Mouse (Mus musculus): Measurements from ENCODE around the gene Tex9.
"Not testable (repeated sequence)": the region's sequence is repeated elsewhere in the genome, so short reads cannot be mapped to it uniquely, and the experiment has no call there.

The Tex9 gene

GRCm38 (mm10) chr9:72488523-72488922 lies 3.5 kb downstream of the Tex9 start:
- no peak for DNase-seq (ENCODE audit: extremely low spot score, low read depth, low spot score)

- DNase-seq (ENCODE audit: extremely low spot score, low read depth, low spot score), result no peak
Observed at GRCm38 (mm10) chr9:72479276-72479675, 12.7 kb downstream of the Tex9 start.

- DNase-seq (ENCODE audit: extremely low spot score, low read depth, low spot score), result no peak
Observed at GRCm38 (mm10) chr9:72477306-72477705, 14.7 kb downstream of the Tex9 start.

- DNase-seq (ENCODE audit: extremely low spot score, low read depth, low spot score), result no peak
Observed at GRCm38 (mm10) chr9:72475511-72475910, 16.5 kb downstream of the Tex9 start.

DNA sequence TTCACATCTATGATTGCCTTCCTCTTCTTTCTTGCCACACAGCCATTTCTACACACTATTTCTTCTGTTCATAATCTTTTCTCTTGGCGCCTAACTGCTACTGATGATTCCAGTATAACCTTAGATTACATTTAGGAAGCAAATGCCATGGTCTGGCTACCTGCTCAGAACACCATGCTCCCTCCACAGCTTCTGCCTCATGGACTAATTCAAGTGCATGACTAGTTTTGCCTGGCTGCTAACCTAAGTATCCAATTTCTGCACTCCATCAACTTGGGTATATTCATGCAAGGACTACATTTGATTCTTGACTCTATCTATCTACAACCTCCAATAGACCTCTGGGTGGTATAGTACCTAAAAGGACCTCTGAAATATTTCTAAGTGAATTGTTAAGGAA lies 22.2 kb downstream of the Tex9 start:
- DNase-seq (ENCODE audit: extremely low spot score, low read depth, low spot score), result no peak

DNA sequence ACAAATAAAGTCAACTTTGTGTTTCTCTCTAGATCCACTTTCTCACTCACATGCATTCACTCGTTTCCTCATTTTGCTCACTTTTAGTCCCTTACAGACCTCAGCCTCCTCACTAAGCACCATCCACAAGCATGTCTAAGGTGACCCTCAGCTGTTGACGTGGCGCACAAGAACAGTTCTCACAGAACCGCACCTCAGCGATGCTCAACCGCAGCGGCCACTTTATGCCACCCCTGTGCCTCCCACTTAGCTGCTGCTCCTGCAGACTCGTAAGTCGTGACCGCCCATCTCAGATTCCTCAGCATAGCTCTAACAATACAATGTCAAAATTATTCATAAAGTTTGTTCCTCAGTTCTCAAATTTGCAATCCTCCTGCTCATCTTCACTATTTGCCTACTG lies 23.4 kb downstream of the Tex9 start:
- no peak for DNase-seq (ENCODE audit: extremely low spot score, low read depth, low spot score)

- no peak for DNase-seq (ENCODE audit: extremely low spot score, low read depth, low spot score)
Observed at GRCm38 (mm10) chr9:72467551-72468407, 24.2 kb downstream of the Tex9 start.

- no peak for DNase-seq (ENCODE audit: extremely low spot score, low read depth, low spot score)
Observed at GRCm38 (mm10) chr9:72465754-72466181, 26.2 kb downstream of the Tex9 start.

DNA sequence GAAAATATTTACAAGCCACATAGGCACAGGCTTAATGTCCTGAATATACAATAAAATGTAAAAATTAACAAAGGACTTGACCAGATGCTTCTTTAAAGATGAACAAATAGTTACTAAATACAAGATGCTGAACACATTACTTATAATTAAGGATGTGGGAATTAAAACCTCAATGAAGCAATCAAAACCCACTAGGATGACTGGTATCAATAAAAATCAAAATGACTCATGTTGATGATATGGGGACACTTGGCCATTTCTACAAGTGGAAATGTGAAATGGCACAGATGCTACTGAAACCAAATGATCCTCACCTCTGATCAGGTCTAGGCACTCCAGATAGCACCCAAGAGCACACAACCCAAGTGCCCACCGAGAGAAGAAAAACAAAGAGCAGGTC lies 27.2 kb downstream of the Tex9 start:
- DNase-seq (ENCODE audit: extremely low spot score, low read depth, low spot score), result no peak

- DNase-seq (ENCODE audit: extremely low spot score, low read depth, low spot score), result no peak
Observed at GRCm38 (mm10) chr9:72462427-72462826, 29.6 kb downstream of the Tex9 start.

GRCm38 (mm10) chr9:72460767-72461166 lies 31.2 kb downstream of the Tex9 start:
- DNase-seq (ENCODE audit: extremely low spot score, low read depth, low spot score), result no peak

GRCm38 (mm10) chr9:72459703-72460102 lies 32.3 kb downstream of the Tex9 start:
- DNase-seq (ENCODE audit: extremely low spot score, low read depth, low spot score), result no peak

GRCm38 (mm10) chr9:72458233-72458632 lies 33.8 kb downstream of the Tex9 start:
- no peak for DNase-seq (ENCODE audit: extremely low spot score, low read depth, low spot score)

- DNase-seq (ENCODE audit: extremely low spot score, low read depth, low spot score), result no peak
Observed at GRCm38 (mm10) chr9:72456374-72456773, 35.6 kb downstream of the Tex9 start.

DNA sequence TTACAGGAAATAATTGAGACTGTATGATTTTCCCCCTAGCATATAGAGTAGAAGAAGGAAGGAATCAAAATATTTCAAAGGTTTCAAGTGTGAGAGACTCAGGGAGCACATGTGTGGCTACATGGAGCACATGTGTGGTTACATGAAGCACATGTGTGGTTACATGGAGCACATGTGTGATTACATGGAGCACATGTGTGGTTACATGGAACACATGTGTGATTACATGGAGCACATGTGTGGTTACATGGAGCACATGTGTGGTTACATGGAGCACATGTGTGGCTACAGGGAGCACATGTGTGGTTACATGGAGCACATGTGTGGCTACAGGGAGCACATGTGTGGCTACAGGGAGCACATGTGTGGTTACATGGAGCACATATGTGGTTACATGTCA lies 37.7 kb downstream of the Tex9 start:
- not testable (repeated sequence) for DNase-seq (ENCODE audit: extremely low spot score, low read depth, low spot score)

DNA sequence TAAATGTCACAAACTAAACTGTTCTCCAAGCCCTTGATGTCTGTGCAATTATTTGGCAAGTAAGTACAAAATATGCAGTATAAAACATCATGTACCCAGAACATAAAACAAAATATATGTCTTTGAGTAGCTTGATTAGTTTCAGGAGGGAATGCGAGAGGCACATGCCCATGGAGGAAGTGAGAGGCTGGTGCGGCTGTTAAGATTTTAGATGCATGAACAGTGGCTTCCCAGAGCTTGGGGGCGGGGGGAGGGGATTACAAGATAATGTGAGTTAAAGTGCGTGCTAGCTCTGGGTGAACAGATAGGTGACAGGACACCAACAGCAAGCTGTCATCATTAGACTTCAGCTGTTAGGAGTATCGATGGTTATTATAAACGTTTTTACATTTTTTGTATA lies 40.9 kb downstream of the Tex9 start:
- no peak for DNase-seq (ENCODE audit: extremely low spot score, low read depth, low spot score)

GRCm38 (mm10) chr9:72450363-72450762 lies 41.6 kb downstream of the Tex9 start:
- DNase-seq (ENCODE audit: extremely low spot score, low read depth, low spot score), result no peak

DNA sequence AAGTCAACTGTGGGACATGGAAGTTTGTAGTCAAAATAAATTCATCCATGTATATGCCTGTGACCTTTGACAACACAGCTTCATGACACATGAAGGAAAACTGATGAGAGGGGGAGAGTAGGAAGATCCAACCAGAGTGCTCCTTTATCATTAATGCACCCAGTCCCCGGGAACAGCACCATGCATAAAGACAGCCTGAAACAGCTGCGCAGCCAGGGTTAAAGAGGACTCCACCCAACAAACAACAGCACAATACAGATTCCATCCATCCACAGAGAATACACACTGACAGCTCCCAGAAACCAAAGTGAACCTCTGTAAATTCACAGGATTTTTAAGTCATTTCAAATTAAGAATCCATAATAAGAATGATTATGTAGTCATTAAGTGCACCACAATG lies 42.2 kb downstream of the Tex9 start:
- DNase-seq (ENCODE audit: extremely low spot score, low read depth, low spot score), result no peak

GRCm38 (mm10) chr9:72449367-72449766 lies 42.6 kb downstream of the Tex9 start:
- DNase-seq (ENCODE audit: extremely low spot score, low read depth, low spot score), result no peak

DNA sequence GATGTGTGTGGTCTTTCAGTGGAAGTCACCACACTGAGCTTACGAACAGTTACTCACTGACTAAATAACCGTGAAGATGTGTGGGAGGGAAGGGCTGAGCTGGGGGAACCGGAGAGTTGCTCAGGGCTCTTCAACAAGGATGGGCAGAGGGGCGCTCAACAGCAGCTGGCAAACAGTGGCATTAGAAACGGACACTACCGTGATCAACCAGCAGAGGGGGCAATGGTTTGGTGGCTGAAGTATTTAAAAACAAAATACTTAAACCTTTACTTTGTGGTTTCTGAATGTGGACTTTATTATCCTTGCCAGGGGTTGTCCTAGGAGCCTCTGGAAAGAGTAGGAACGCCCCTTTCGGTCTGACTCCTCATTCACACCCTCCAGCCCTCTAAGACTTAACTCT lies 44.0 kb downstream of the Tex9 start:
- DNase-seq (ENCODE audit: extremely low spot score, low read depth, low spot score), result no peak

DNA sequence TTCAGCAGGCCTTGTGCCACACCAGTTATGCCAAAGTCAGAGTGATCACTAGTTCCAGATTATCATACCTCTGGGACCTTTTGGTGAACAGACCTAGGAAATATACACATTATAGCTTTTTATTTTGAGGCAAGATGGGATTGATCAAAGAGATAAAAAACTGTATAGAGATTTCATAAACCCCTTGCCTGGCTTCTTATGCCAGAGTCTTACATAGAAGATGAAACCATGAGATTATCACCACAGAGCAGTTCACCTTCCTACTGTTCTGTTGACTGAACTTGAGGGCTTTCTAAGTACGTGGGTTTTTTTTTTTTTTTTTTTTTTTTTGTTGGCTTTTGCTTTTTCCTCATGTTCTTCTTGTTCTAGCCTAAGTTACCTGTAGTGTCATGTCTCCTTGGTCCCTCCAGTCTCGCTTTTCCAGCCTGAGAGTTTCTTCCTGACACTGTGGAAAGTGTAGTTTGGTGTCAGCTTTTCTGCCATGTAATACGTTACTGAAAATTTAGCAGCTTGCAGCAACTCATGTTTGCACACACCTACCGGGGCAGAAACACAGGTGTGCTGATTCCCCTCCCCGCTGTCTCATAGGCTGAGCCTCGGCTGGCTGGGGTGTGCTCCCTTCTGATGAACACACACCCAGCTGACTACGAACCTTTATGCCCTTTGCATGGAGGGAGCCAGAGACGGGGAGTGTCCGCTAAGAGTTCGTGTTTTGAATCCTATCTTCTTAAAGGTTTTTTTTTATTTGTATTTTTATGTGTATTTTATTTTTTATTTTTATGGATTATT lies 49.9 kb downstream of the Tex9 start:
- no peak for DNase-seq (ENCODE audit: extremely low spot score, low read depth, low spot score)

All from hindlimb bud, embryonic 11.5 days (tissue).